Mouse (Mus musculus): ENCODE data around the gene Rasa4.
"Not testable (repeated sequence)": the region's sequence is repeated elsewhere in the genome, so short reads cannot be mapped to it uniquely, and the experiment has no call there.

Rasa4 gene

GRCm38 (mm10) chr5:136083669-136084107, at the start of gene Rasa4:
TSS of gene Rasa4 (plus strand) at chr5:136083916.
- peak; percentile 97 for DNase-seq

- no peak for DNase-seq
Measured at GRCm38 (mm10) chr5:136034868-136035267, 48.8 kb upstream of the Rasa4 start.

- DNase-seq = no peak
Measured at GRCm38 (mm10) chr5:136035285-136035684, 48.4 kb upstream of the Rasa4 start.

GRCm38 (mm10) chr5:136036667-136037066, 47.0 kb upstream of the Rasa4 start:
- DNase-seq = no peak

- no peak for DNase-seq
Measured at GRCm38 (mm10) chr5:136038258-136039214, 45.2 kb upstream of the Rasa4 start, which contains the start of gene Upk3b. TSS of gene Upk3b (plus strand) at chr5:136038496.

GRCm38 (mm10) chr5:136040210-136040609, 43.5 kb upstream of the Rasa4 start:
- DNase-seq = no peak

GRCm38 (mm10) chr5:136041260-136041659, 42.5 kb upstream of the Rasa4 start:
- DNase-seq = no peak

- DNase-seq = no peak
Measured at GRCm38 (mm10) chr5:136041666-136042065, 42.0 kb upstream of the Rasa4 start.

- DNase-seq = no peak
Measured at GRCm38 (mm10) chr5:136044865-136045264, 38.9 kb upstream of the Rasa4 start.

- DNase-seq = peak; percentile 42
Measured at GRCm38 (mm10) chr5:136045408-136045807, 38.3 kb upstream of the Rasa4 start.

- peak; percentile 89 for DNase-seq
Measured at GRCm38 (mm10) chr5:136045987-136046386, 37.7 kb upstream of the Rasa4 start.

- not testable (repeated sequence) for DNase-seq
Measured at GRCm38 (mm10) chr5:136048541-136048940, 35.2 kb upstream of the Rasa4 start.

GRCm38 (mm10) chr5:136049926-136050325, 33.8 kb upstream of the Rasa4 start:
- no peak for DNase-seq

- peak; percentile 91 for DNase-seq
Measured at GRCm38 (mm10) chr5:136051231-136052085, 32.3 kb upstream of the Rasa4 start.

GRCm38 (mm10) chr5:136052861-136053655, 30.7 kb upstream of the Rasa4 start:
- DNase-seq = peak; percentile 67

GRCm38 (mm10) chr5:136054301-136055077, 29.2 kb upstream of the Rasa4 start, which contains the start of gene Upk3bl:
TSS of gene Upk3bl (plus strand) at chr5:136054492.
- DNase-seq = no peak

- no peak for DNase-seq
Measured at GRCm38 (mm10) chr5:136056062-136056461, 27.7 kb upstream of the Rasa4 start.

GRCm38 (mm10) chr5:136057085-136057484, 26.6 kb upstream of the Rasa4 start:
- no peak for DNase-seq

- DNase-seq = peak; percentile 88
Measured at GRCm38 (mm10) chr5:136061567-136061966, 22.1 kb upstream of the Rasa4 start.

- no peak for DNase-seq
Measured at GRCm38 (mm10) chr5:136063920-136064319, 19.8 kb upstream of the Rasa4 start.

- DNase-seq = not testable (repeated sequence)
Measured at GRCm38 (mm10) chr5:136066404-136067148, 17.1 kb upstream of the Rasa4 start.

All from kidney, postnatal 14 days (tissue).